In genomic region chr5:67670158-67670557, GRCm38 (mm10) we compare ENCODE assay signal across 21 mouse cellular contexts.
DNase-seq lines count a peak whose midpoint lies in the region; ATAC-seq and TF ChIP-seq lines count a peak whose summit lies in the region.
"Had no signal": no experiment of that assay in that cellular context is flagged by ENCODE, and none has a peak within 500 bp of the region (broad histone marks: within the 10 kb centered on the region; RNA-seq: fewer than 3 reads in every experiment).

No protein-coding gene starts in this region.

- H3K9me3 ChIP-seq in neural tube, embryonic 13.5 days: no peaks in the 10 kb centered on the region
- no peaks in the 10 kb centered on the region for H3K9me3 ChIP-seq in neural tube, embryonic 15.5 days (replicated peaks)
- H3K9me3 ChIP-seq: embryonic facial prominence, embryonic 13.5 days; forebrain, embryonic 10.5 days; forebrain, embryonic 13.5 days; G1E; heart, embryonic 12.5 days; heart, embryonic 15.5 days had no signal

- H3K9ac ChIP-seq in neural tube, embryonic 13.5 days: no peak overlapping the region
- no peak overlapping the region for H3K9ac ChIP-seq in neural tube, embryonic 15.5 days (replicated peaks)
- H3K9ac ChIP-seq: embryonic facial prominence, embryonic 13.5 days; forebrain, embryonic 13.5 days; heart, embryonic 12.5 days; heart, embryonic 15.5 days; hindbrain, embryonic 14.5 days had no signal

- intact Hi-C loops in gastrocnemius, adult 2 months (cut with DNase I): no loop called here
- intact Hi-C loops in gastrocnemius, postnatal 36 days (cut with DNase I): no loop called here

- ATAC-seq in neural tube, embryonic 13.5 days (ENCODE audit: low read depth): no peak
- ATAC-seq in neural tube, embryonic 15.5 days (ENCODE audit: low FRiP score): no peak
- ATAC-seq in granulocyte monocyte progenitor cell, adult 5-6 weeks (replicated peaks; ENCODE audit: poor library complexity, severe bottlenecking): 0 out of 2 replicates have a peak, but pooled peaks have one; percentile 20
- ATAC-seq: activated CD4-positive, CD25-positive, alpha-beta regulatory T cell, adult 4 months; forebrain, embryonic 13.5 days; inflammation-experienced regulatory T-cells, adult 6 months had no signal

- DNase-seq in gastrocnemius, adult 2 months: no peak
- no peak for DNase-seq in gastrocnemius, postnatal 36 days
- no peak for DNase-seq in testis, postnatal 14 days (ENCODE audit: low spot score)
- DNase-seq in adrenal gland, postnatal 14 days: no peak
- DNase-seq: B cell, adult 2 months; gastrocnemius, postnatal 14 days had no signal

- H3K4me2 ChIP-seq in neural tube, embryonic 13.5 days: no peak overlapping the region
- no peak overlapping the region for H3K4me2 ChIP-seq in neural tube, embryonic 15.5 days
- H3K4me2 ChIP-seq: forebrain, embryonic 13.5 days; heart, embryonic 12.5 days; hindbrain, embryonic 14.5 days had no signal

- peaks cover 42% of the 10 kb centered on the region for H3K36me3 ChIP-seq in neural tube, embryonic 13.5 days
- H3K36me3 ChIP-seq in neural tube, embryonic 15.5 days: peaks cover 26% of the 10 kb centered on the region
- H3K36me3 ChIP-seq: embryonic facial prominence, embryonic 13.5 days; heart, embryonic 12.5 days; heart, embryonic 15.5 days had no signal

- no peaks in the 10 kb centered on the region for H3K27me3 ChIP-seq in neural tube, embryonic 13.5 days
- H3K27me3 ChIP-seq in neural tube, embryonic 15.5 days (replicated peaks): no peaks in the 10 kb centered on the region
- H3K27me3 ChIP-seq: CH12.LX; forebrain, embryonic 13.5 days; heart, embryonic 12.5 days; heart, embryonic 15.5 days had no signal

- H3K4me1 ChIP-seq in neural tube, embryonic 13.5 days (replicated peaks): peaks cover 12% of the 10 kb centered on the region; the same call in 1 of the 2 replicates
- peaks cover 3% of the 10 kb centered on the region; the same call in 1 of the 2 replicates for H3K4me1 ChIP-seq in neural tube, embryonic 15.5 days
- H3K4me1 ChIP-seq: forebrain, embryonic 10.5 days; forebrain, embryonic 13.5 days; heart, embryonic 12.5 days had no signal

- H3K27ac ChIP-seq in gastrocnemius, adult 2 months: peak overlapping the region; percentile 70
- H3K27ac ChIP-seq in neural tube, embryonic 13.5 days (replicated peaks): 0 out of 2 replicates have a peak overlapping the region, but pooled peaks have one; percentile 14
- H3K27ac ChIP-seq in neural tube, embryonic 15.5 days (replicated peaks): no peak overlapping the region
- H3K27ac ChIP-seq: embryonic facial prominence, embryonic 13.5 days; forebrain, embryonic 10.5 days; forebrain, embryonic 13.5 days; heart, embryonic 15.5 days; hindbrain, embryonic 14.5 days; hindbrain, postnatal 0 days had no signal

- WGBS in neural tube, embryonic 13.5 days: 59% methylated on average over 6 of the region's 6 CpGs
- WGBS in neural tube, embryonic 15.5 days: 54% methylated on average over 6 of the region's 6 CpGs

- no peak for TF ChIP-seq CTCF in gastrocnemius, adult 2 months (IDR thresholded peaks at IDR 0.05)

- peak overlapping the region; percentile 56; the same call in 1 of the 2 replicates for H3K4me3 ChIP-seq in gastrocnemius, adult 2 months
- no peak overlapping the region for H3K4me3 ChIP-seq in neural tube, embryonic 13.5 days
- no peak overlapping the region for H3K4me3 ChIP-seq in neural tube, embryonic 15.5 days (replicated peaks)
- H3K4me3 ChIP-seq: embryonic facial prominence, embryonic 13.5 days; forebrain, embryonic 10.5 days; forebrain, embryonic 13.5 days; heart, adult 2 months; heart, embryonic 12.5 days; heart, embryonic 15.5 days had no signal
